ENCODE assay signal across 21 mouse cellular contexts in the genomic region with DNA sequence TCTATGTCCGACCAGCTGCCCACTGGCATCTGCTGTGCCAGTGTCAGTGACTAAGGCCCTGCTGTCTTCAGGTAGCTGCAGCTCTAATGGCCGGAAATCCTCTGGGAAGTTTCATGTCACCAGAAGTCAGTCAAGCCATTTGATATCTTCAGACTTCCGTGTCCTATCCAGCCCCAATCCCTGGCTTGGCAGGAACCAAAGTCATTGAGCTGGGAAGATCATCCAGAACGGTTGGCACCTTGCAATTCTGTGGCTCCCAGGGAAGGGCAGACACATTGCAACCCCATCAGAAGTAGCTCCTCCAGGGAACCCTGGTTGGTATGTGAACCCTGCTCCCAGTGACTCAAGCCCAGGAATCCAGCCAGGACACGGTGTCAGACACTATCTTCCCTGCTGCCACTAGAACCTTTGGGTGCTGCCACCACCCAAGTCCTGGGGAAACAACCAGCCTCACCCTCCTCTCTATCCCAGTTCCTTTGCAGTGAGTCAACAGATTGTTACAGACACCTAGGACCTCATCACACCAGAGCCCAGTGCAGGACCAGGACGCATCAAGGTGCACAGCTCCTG. TPM values are rescaled to one million over a fixed set of nuclear protein-coding genes. Genes with fewer than 3 reads are reported as not detected.
DNase-seq lines count a peak whose midpoint lies in the region; ATAC-seq and TF ChIP-seq lines count a peak whose summit lies in the region.
"Had no signal": no experiment of that assay in that cellular context is flagged by ENCODE, and none has a peak within 500 bp of the region (broad histone marks: within the 10 kb centered on the region; RNA-seq: fewer than 3 reads in every experiment).

No protein-coding gene starts in this region.

- H3K4me1 ChIP-seq in lung, postnatal 0 days (ENCODE audit: insufficient read depth, low read depth, low read length), result no peaks in the 10 kb centered on the region
- H3K4me1 ChIP-seq in small intestine, adult 2 months (ENCODE audit: control insufficient read depth, insufficient read depth, insufficient read length, low read length), result peaks cover 23% of the 10 kb centered on the region
- no peaks in the 10 kb centered on the region for H3K4me1 ChIP-seq in kidney, adult 2 months (ENCODE audit: control insufficient read depth, insufficient read depth, low read length)
- H3K4me1 ChIP-seq: forebrain, embryonic 12.5 days had no signal

- H3K27ac ChIP-seq in lung, postnatal 0 days (ENCODE audit: low read length), result 0 out of 2 replicates have a peak overlapping the region, but pooled peaks have one; percentile 26
- peak overlapping the region; percentile 75 for H3K27ac ChIP-seq in small intestine, adult 2 months (ENCODE audit: insufficient read depth, low read depth, low read length)
- H3K27ac ChIP-seq in kidney, adult 2 months (ENCODE audit: insufficient read depth, low read depth, low read length), result no peak overlapping the region
- H3K27ac ChIP-seq: forebrain, embryonic 12.5 days; heart, embryonic 13.5 days; limb, embryonic 10.5 days had no signal

- no peaks in the 10 kb centered on the region for H3K27me3 ChIP-seq in lung, postnatal 0 days (replicated peaks; ENCODE audit: insufficient read depth, low read length)
- no peaks in the 10 kb centered on the region for H3K27me3 ChIP-seq in small intestine, adult 2 months (ENCODE audit: control insufficient read depth, insufficient read depth, low read length)
- no peaks in the 10 kb centered on the region for H3K27me3 ChIP-seq in kidney, adult 2 months (replicated peaks; ENCODE audit: control insufficient read depth, insufficient read depth, low read length)
- H3K27me3 ChIP-seq: CH12.LX; forebrain, embryonic 12.5 days; heart, embryonic 13.5 days had no signal

- TF ChIP-seq EP300 in lung, postnatal 0 days (IDR thresholded peaks at IDR 0.05), result no peak

- peak; percentile 71 for ATAC-seq in lung, postnatal 0 days
- ATAC-seq: liver, postnatal 0 days; midbrain, embryonic 16.5 days had no signal

- no peak overlapping the region for H3K4me2 ChIP-seq in lung, postnatal 0 days (replicated peaks; ENCODE audit: low read depth, low read length)
- H3K4me2 ChIP-seq: forebrain, embryonic 12.5 days; heart, embryonic 13.5 days had no signal

- H3K9me3 ChIP-seq in lung, postnatal 0 days (ENCODE audit: low read length), result no peaks in the 10 kb centered on the region
- H3K9me3 ChIP-seq: forebrain, embryonic 12.5 days; heart, embryonic 13.5 days; limb, embryonic 10.5 days had no signal

- DNase-seq in adrenal gland, adult 2 months, result peak; percentile 75
- DNase-seq in adrenal gland, postnatal 4 days (ENCODE audit: low spot score in 2 of 2), result no peak
- DNase-seq in lung, postnatal 0 days (ENCODE audit: low spot score), result peak; percentile 21
- no peak for DNase-seq in lung, postnatal 4 days
- peak; percentile 76 for DNase-seq in heart, adult 9 months (ENCODE audit: low spot score in 2 of 2)
- no peak for DNase-seq in retina, embryonic 14.5 days (ENCODE audit: low spot score)
- no peak for DNase-seq in kidney, adult 2 months
- DNase-seq: cerebellum, adult 18-20 months; gastrocnemius, postnatal 10 days; kidney, adult 9 months; kidney, postnatal 36 days; layer of hippocampus, adult 9-11 months; liver, postnatal 0 days; lung, postnatal 36 days had no signal

- WGBS in lung, postnatal 0 days, result 67% methylated on average over 6 of the region's 6 CpGs
- 51% methylated on average over 6 of the region's 6 CpGs for WGBS in small intestine, adult 2 months
- WGBS in kidney, adult 2 months, result 78% methylated on average over 6 of the region's 6 CpGs

- H3K36me3 ChIP-seq in lung, postnatal 0 days (ENCODE audit: insufficient read depth, low read length), result no peaks in the 10 kb centered on the region
- peaks cover 15% of the 10 kb centered on the region for H3K36me3 ChIP-seq in small intestine, adult 2 months (ENCODE audit: control insufficient read depth, insufficient read depth, low read length)
- H3K36me3 ChIP-seq in kidney, adult 2 months (ENCODE audit: control insufficient read depth, insufficient read depth, low read length), result no peaks in the 10 kb centered on the region
- H3K36me3 ChIP-seq: forebrain, embryonic 12.5 days; limb, embryonic 10.5 days had no signal

- H3K4me3 ChIP-seq in lung, postnatal 0 days (ENCODE audit: low read depth, low read length), result no peak overlapping the region
- no peak overlapping the region for H3K4me3 ChIP-seq in small intestine, adult 2 months (ENCODE audit: low read depth, low read length)
- H3K4me3 ChIP-seq in kidney, adult 2 months (ENCODE audit: insufficient read depth, low read depth, low read length), result no peak overlapping the region
- H3K4me3 ChIP-seq: forebrain, embryonic 12.5 days; heart, embryonic 13.5 days; limb, embryonic 10.5 days had no signal

- TF ChIP-seq CTCF in lung, postnatal 0 days (IDR thresholded peaks at IDR 0.05), result 0 out of 2 replicates have a peak, but pooled peaks have one; percentile 2
- TF ChIP-seq CTCF in small intestine, adult 2 months (IDR thresholded peaks at IDR 0.05; ENCODE audit: extremely low read depth, insufficient read length, insufficient replicate concordance, low read depth, low read length), result no peak
- TF ChIP-seq CTCF in kidney, adult 2 months (conservative IDR thresholded peaks at IDR 0.05; ENCODE audit: insufficient read depth, insufficient read length, low read depth, low read length), result no peak

- no peak overlapping the region for H3K9ac ChIP-seq in lung, postnatal 0 days (replicated peaks; ENCODE audit: low read depth)
- H3K9ac ChIP-seq: forebrain, embryonic 12.5 days; heart, embryonic 13.5 days; liver, postnatal 0 days had no signal

- TF ChIP-seq POLR2A in small intestine, adult 2 months (IDR thresholded peaks at IDR 0.05; ENCODE audit: low read depth, low read length), result no peak
- TF ChIP-seq POLR2A in kidney, adult 2 months (IDR thresholded peaks at IDR 0.05; ENCODE audit: low read depth, low read length), result no peak

RNA-seq across cellular contexts. Expression of gene Myzap, which starts 18.3 kb away (rescaled TPM):
- total RNA-seq in adrenal gland, adult 2 months (2021), result 10 to 100 TPM; 10.3 to 11.7 TPM
- polyA plus RNA-seq in adrenal gland, adult 2 months (2012; rRNA removed), result 3.2 and 3.9 TPM in 2 replicates
- total RNA-seq in adrenal gland, postnatal 4 days (2021), result 10 to 100 TPM; 11.4 to 13.9 TPM
- polyA plus RNA-seq in lung, postnatal 0 days (2015; fragmentation: Nextera tagmentation; extraction: Ambion mirVana), result 126 and 136 TPM in 2 replicates
- polyA plus RNA-seq in small intestine, adult 2 months (2012; rRNA removed), result 3.5 and 14.2 TPM in 2 replicates
- polyA plus RNA-seq in kidney, adult 2 months (2012; rRNA removed), result 3.6 and 4.1 TPM in 2 replicates
- total RNA-seq: MEL had no signal

Comparison
In these comparisons a context has a peak if more than half of its experiments do, and no peak if none do; other contexts are left out.
1. DNase-seq: peak in adrenal gland, adult 2 months (single experiment), lung, postnatal 0 days (single experiment) and heart, adult 9 months (2 of 2); none in adrenal gland, postnatal 4 days (0 of 2), lung, postnatal 4 days (0 of 2), retina, embryonic 14.5 days (single experiment) and kidney, adult 2 months (single experiment).